Mouse (Mus musculus) G1E (cell line): ENCODE results near the gene Cep55. TPM values are rescaled to one million over a fixed set of nuclear protein-coding genes. Genes with fewer than 3 reads are reported as not detected.

Experiments
- ATAC-seq: 2 replicates; pipeline ENCODE4 v1.8.0; 2016; ENCODE audit warnings: mild to moderate bottlenecking; ENCODE audit not compliant: insufficient number of reproducible peaks, poor library complexity, low FRiP score, severe bottlenecking; ENCODE audit errors: extremely low read depth
- DNase-seq: peaks from one replicate; pipeline ENCODE4 v3.0.0; 2012; ENCODE audit warnings: low spot score
- H3K27me3 ChIP-seq: 2 replicates; pipeline ENCODE4 v1.6.1; 2012; ENCODE audit warnings: mild to moderate bottlenecking, low read length, inconsistent platforms; ENCODE audit not compliant: insufficient read depth
- H3K36me3 ChIP-seq: replicated peaks from 2 replicates; pipeline ENCODE3; 2012; ENCODE audit warnings: mild to moderate bottlenecking, inconsistent platforms
- H3K4me1 ChIP-seq: 2 replicates; pipeline ENCODE4 v1.6.1; 2012; ENCODE audit warnings: low read depth, low read length, inconsistent platforms, mixed read lengths; ENCODE audit not compliant: insufficient read depth
- H3K4me3 ChIP-seq: 2 replicates; pipeline ENCODE4 v1.5.1; 2012; ENCODE audit warnings: low read depth, mild to moderate bottlenecking, inconsistent platforms, low read length, moderate library complexity, mixed read lengths
- H3K9me3 ChIP-seq: replicated peaks from 2 replicates; pipeline ENCODE4 v1.6.1; 2012; ENCODE audit warnings: inconsistent platforms
- CTCF ChIP-seq: IDR thresholded peaks from 2 replicates; pipeline ENCODE4 v1.5.1; 2012; ENCODE audit warnings: low read depth, low read length, inconsistent platforms, mixed read lengths
- GATA1 ChIP-seq: IDR thresholded peaks from 2 replicates; pipeline ENCODE4 v1.6.1; 2012; ENCODE audit warnings: borderline replicate concordance, low read length, inconsistent platforms, mixed read lengths
- GATA2 ChIP-seq: IDR thresholded peaks from 2 replicates; pipeline ENCODE4 v1.6.1; 2012; ENCODE audit warnings: low read depth, low read length, inconsistent platforms, borderline replicate concordance
- POLR2AphosphoS5 ChIP-seq: IDR thresholded peaks from 2 replicates; pipeline ENCODE4 v1.6.1; 2012; ENCODE audit warnings: low read depth, low read length, inconsistent platforms; ENCODE audit not compliant: insufficient replicate concordance
- TAL1 ChIP-seq: conservative IDR thresholded peaks from 2 replicates; pipeline ENCODE4 v1.6.1; 2012; ENCODE audit warnings: low read depth, low read length, inconsistent platforms, mixed read lengths
- polyA plus RNA-seq: library from polyadenylated mRNA; stranded (reverse); fragments of >175 nt; gene quantifications from 2 replicates; pipeline ENCODE4 v1.2.3, GENCODE M21; 2012
- total RNA-seq, 2 experiments: library from RNA; stranded (forward) in 1 of 2; stranded (reverse) in 1 of 2; fragments of 200-1000 nt in 1 of 2; fragments of >200 nt in 1 of 2; fragmentation: Nextera tagmentation in 1 of 2; gene quantifications; 2 replicates each; pipeline ENCODE4 v1.2.3; 2014 to 2017

Gene Cep55
- total and polyA plus RNA-seq, 3 experiments: 3.7 to 60.2 (median 52.4) TPM

GRCm38 (mm10) chr19:38029871-38030270 lies 24.9 kb upstream of the Cep55 start:
- ATAC-seq (no peak), DNase-seq (no peak)
- H3K4me1 ChIP-seq: no peaks in the 10 kb centered on the region; the same call in 1 of the 2 replicates
- no peaks in the 10 kb centered on the region for H3K9me3 ChIP-seq
- H3K36me3 ChIP-seq: no peaks in the 10 kb centered on the region
- H3K27me3 ChIP-seq: peaks cover 15% of the 10 kb centered on the region
- no peak overlapping the region for H3K4me3 ChIP-seq
- no peak for TF ChIP-seq TAL1
- no peak for TF ChIP-seq CTCF
- no peak for TF ChIP-seq GATA1
- TF ChIP-seq POLR2AphosphoS5: no peak
- no peak for TF ChIP-seq GATA2

DNA sequence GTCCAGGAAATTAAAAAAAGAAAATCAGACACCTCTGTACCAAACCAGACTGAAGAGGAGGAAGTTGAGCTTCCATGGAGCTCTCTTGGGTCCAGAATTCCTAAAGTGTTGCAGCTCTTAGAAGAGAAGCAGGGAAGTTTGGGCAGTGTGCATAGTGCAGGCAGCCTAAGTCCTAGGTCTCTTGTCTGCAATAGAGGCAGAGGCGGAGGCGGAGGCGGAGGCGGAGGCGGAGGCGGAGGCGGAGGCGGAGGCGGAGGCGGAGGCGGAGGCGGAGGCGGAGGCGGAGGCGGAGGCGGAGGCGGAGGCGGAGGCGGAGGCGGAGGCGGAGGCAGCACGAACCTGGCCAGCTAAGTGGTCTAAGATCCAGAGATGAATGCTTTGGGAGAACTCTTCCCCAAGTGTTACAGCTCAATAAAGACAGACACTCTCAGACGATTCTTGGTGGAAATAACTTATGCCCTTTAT lies 24.1 kb upstream of the Cep55 start:
- Histone ChIP-seq H3K4me1 (no peaks in the 10 kb centered on the region; the same call in 1 of the 2 replicates), H3K27me3 (peaks cover 15% of the 10 kb centered on the region), H3K4me3 (no peak overlapping the region), H3K9me3 (no peaks in the 10 kb centered on the region), H3K36me3 (no peaks in the 10 kb centered on the region)
- TF ChIP-seq CTCF (no peak), TAL1 (no peak), POLR2AphosphoS5 (no peak), GATA2 (no peak), GATA1 (no peak)
- no peak for DNase-seq
- ATAC-seq: no peak

DNA sequence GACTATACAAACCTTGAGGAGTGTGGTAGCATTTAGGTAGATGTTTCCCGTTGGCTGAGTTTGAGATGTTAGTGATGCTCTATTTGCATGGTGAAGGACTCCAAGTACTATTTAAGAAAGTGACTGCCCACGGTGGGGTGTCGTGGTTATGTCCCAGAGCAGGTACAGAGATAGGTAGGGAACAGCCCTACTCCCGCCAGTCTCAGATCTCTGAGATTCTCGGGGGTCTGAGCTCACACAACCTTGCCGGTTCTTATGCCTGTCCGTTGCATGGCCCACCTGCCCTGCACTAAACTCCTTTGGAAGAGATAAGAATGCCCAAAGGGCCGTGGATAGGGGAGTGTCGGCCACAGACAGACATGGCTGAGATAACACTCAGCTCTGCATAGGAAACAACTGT lies 23.7 kb upstream of the Cep55 start:
- Histone ChIP-seq H3K9me3 (no peaks in the 10 kb centered on the region), H3K4me1 (no peaks in the 10 kb centered on the region; the same call in 1 of the 2 replicates), H3K27me3 (peaks cover 14% of the 10 kb centered on the region), H3K36me3 (no peaks in the 10 kb centered on the region), H3K4me3 (no peak overlapping the region)
- DNase-seq: no peak
- ATAC-seq: no peak
- TF ChIP-seq GATA2: no peak
- TF ChIP-seq CTCF: no peak
- TF ChIP-seq TAL1: no peak
- TF ChIP-seq GATA1: no peak
- TF ChIP-seq POLR2AphosphoS5: no peak

GRCm38 (mm10) chr19:38032993-38033734 lies 21.6 kb upstream of the Cep55 start:
- no peaks in the 10 kb centered on the region; the same call in 1 of the 2 replicates for H3K4me1 ChIP-seq
- peaks cover 9% of the 10 kb centered on the region for H3K27me3 ChIP-seq
- DNase-seq (no peak), ATAC-seq (no peak)
- TF ChIP-seq GATA1 (no peak), TAL1 (no peak), CTCF (no peak), GATA2 (no peak), POLR2AphosphoS5 (no peak)
- H3K4me3 ChIP-seq: no peak overlapping the region
- H3K36me3 ChIP-seq: no peaks in the 10 kb centered on the region
- no peaks in the 10 kb centered on the region for H3K9me3 ChIP-seq

GRCm38 (mm10) chr19:38033735-38034057 lies 21.1 kb upstream of the Cep55 start:
- DNase-seq (no peak), ATAC-seq (no peak)
- peaks cover 9% of the 10 kb centered on the region for H3K27me3 ChIP-seq
- no peak for TF ChIP-seq GATA2
- TF ChIP-seq GATA1: no peak
- TF ChIP-seq TAL1: no peak
- no peak for TF ChIP-seq CTCF
- no peak for TF ChIP-seq POLR2AphosphoS5
- no peaks in the 10 kb centered on the region for H3K36me3 ChIP-seq
- no peaks in the 10 kb centered on the region; the same call in 1 of the 2 replicates for H3K4me1 ChIP-seq
- no peak overlapping the region for H3K4me3 ChIP-seq
- no peaks in the 10 kb centered on the region for H3K9me3 ChIP-seq

GRCm38 (mm10) chr19:38034696-38035095 lies 20.1 kb upstream of the Cep55 start:
- H3K36me3 ChIP-seq: no peaks in the 10 kb centered on the region
- no peaks in the 10 kb centered on the region for H3K9me3 ChIP-seq
- TF ChIP-seq GATA1 (no peak), GATA2 (no peak), TAL1 (no peak), POLR2AphosphoS5 (no peak), CTCF (no peak)
- no peak overlapping the region for H3K4me3 ChIP-seq
- no peak for ATAC-seq
- no peak for DNase-seq
- H3K27me3 ChIP-seq: peaks cover 9% of the 10 kb centered on the region
- H3K4me1 ChIP-seq: no peaks in the 10 kb centered on the region; the same call in 1 of the 2 replicates

GRCm38 (mm10) chr19:38035766-38036165 lies 19.0 kb upstream of the Cep55 start:
- Histone ChIP-seq H3K9me3 (no peaks in the 10 kb centered on the region), H3K4me3 (no peak overlapping the region), H3K27me3 (peaks cover 12% of the 10 kb centered on the region), H3K36me3 (no peaks in the 10 kb centered on the region), H3K4me1 (no peaks in the 10 kb centered on the region)
- ATAC-seq (no peak), DNase-seq (no peak)
- no peak for TF ChIP-seq GATA1
- TF ChIP-seq CTCF: no peak
- no peak for TF ChIP-seq TAL1
- no peak for TF ChIP-seq POLR2AphosphoS5
